Mouse (Mus musculus): Measurements from ENCODE around the gene Slc10a3. TPM values are rescaled to one million over a fixed set of nuclear protein-coding genes. Genes with fewer than 3 reads are reported as not detected.

Gene Slc10a3
- polyA plus RNA-seq, 1 experiment from 2014 or later = 10.1 TPM

GRCm38 (mm10) chrX:74352645-74353466 is 20.3 kb downstream of the Slc10a3 start:
- WGBS = 31% methylated on average over 13 of the region's 13 CpGs
- peak overlapping the region; percentile 35 for H3K27ac ChIP-seq
- ATAC-seq (ENCODE audit: low FRiP score) = peak; percentile 80

GRCm38 (mm10) chrX:74330166-74330930 is 42.8 kb downstream of the Slc10a3 start:
- H3K27ac ChIP-seq = peak overlapping the region; percentile 52
- peaks cover 23% of the 10 kb centered on the region; the same call in 1 of the 2 replicates for H3K36me3 ChIP-seq
- peak overlapping the region; percentile 64 for H3K9ac ChIP-seq
- 38% methylated on average over 2 of the region's 2 CpGs for WGBS
- no peaks in the 10 kb centered on the region for H3K27me3 ChIP-seq
- H3K4me1 ChIP-seq = peaks cover 31% of the 10 kb centered on the region
- no peaks in the 10 kb centered on the region for H3K9me3 ChIP-seq (replicated peaks)
- H3K4me3 ChIP-seq = peak overlapping the region; percentile 53
- ATAC-seq (ENCODE audit: low FRiP score) = no peak
- peak overlapping the region; percentile 59 for H3K4me2 ChIP-seq (replicated peaks)

More at GRCm38 (mm10) chrX:74352645-74353466, 20.3 kb downstream of the Slc10a3 start:
- H3K9ac ChIP-seq = peak overlapping the region; percentile 58
- no peaks in the 10 kb centered on the region for H3K4me1 ChIP-seq
- H3K27me3 ChIP-seq = no peaks in the 10 kb centered on the region
- H3K4me2 ChIP-seq (replicated peaks) = peak overlapping the region; percentile 56
- no peaks in the 10 kb centered on the region for H3K36me3 ChIP-seq
- no peaks in the 10 kb centered on the region for H3K9me3 ChIP-seq (replicated peaks)
- H3K4me3 ChIP-seq = peak overlapping the region; percentile 41

- Histone ChIP-seq H3K9ac (peak overlapping the region; percentile 64), H3K27me3 (no peaks in the 10 kb centered on the region), H3K27ac (peak overlapping the region; percentile 52), H3K4me3 (peak overlapping the region; percentile 53), H3K9me3 (replicated peaks) (no peaks in the 10 kb centered on the region), H3K4me1 (peaks cover 31% of the 10 kb centered on the region), H3K4me2 (replicated peaks) (peak overlapping the region; percentile 59), H3K36me3 (peaks cover 21% of the 10 kb centered on the region; the same call in 1 of the 2 replicates)
- WGBS = 26% methylated on average over 9 of the region's 10 CpGs
- ATAC-seq (ENCODE audit: low FRiP score) = peak; percentile 64
Measured at GRCm38 (mm10) chrX:74329215-74329671, 43.9 kb downstream of the Slc10a3 start.

- WGBS = 16% methylated on average over 26 of the region's 30 CpGs
- H3K36me3 ChIP-seq = peaks cover 16% of the 10 kb centered on the region; the same call in 1 of the 2 replicates
- peak; percentile 94 for ATAC-seq (ENCODE audit: low FRiP score)
Measured at GRCm38 (mm10) chrX:74328725-74329161, 44.4 kb downstream of the Slc10a3 start, which contains the start of gene Plxna3. Plxna3 (plus strand) TSS chrX:74329066.

More at GRCm38 (mm10) chrX:74328725-74329161, 44.4 kb downstream of the Slc10a3 start, which contains the start of gene Plxna3:
- H3K9ac ChIP-seq = peak within 1 kb of the TSS; percentile 64
- H3K4me2 ChIP-seq (replicated peaks) = peak within 1 kb of the TSS; percentile 59
- peak within 1 kb of the TSS; percentile 53 for H3K4me3 ChIP-seq
- H3K27me3 ChIP-seq = no peaks in the 10 kb centered on the region
- peaks cover 28% of the 10 kb centered on the region for H3K4me1 ChIP-seq
- H3K27ac ChIP-seq = peak within 1 kb of the TSS; percentile 87
- no peaks in the 10 kb centered on the region for H3K9me3 ChIP-seq (replicated peaks)

Other genes starting within 250 kb of the Slc10a3 start
- not detected in 2 replicates for gene Opn1mw, start 245.9 kb downstream of the Slc10a3 start, polyA plus RNA-seq (2016; fragmentation: Nextera tagmentation; extraction: Ambion mirVana)
- gene Mecp2, start 238.0 kb downstream of the Slc10a3 start, polyA plus RNA-seq (2016; fragmentation: Nextera tagmentation; extraction: Ambion mirVana) = 14.9 and 16.7 TPM in 2 replicates
- not detected in 2 replicates for gene Tex28, start 205.5 kb downstream of the Slc10a3 start, polyA plus RNA-seq (2016; fragmentation: Nextera tagmentation; extraction: Ambion mirVana)
- gene Tktl1, start 196.1 kb downstream of the Slc10a3 start, polyA plus RNA-seq (2016; fragmentation: Nextera tagmentation; extraction: Ambion mirVana) = 0.10 and 0.18 TPM in 2 replicates
- 253 and 262 TPM in 2 replicates for gene Flna, start 123.5 kb downstream of the Slc10a3 start, polyA plus RNA-seq (2016; fragmentation: Nextera tagmentation; extraction: Ambion mirVana)
- gene Emd, start 118.7 kb downstream of the Slc10a3 start, polyA plus RNA-seq (2016; fragmentation: Nextera tagmentation; extraction: Ambion mirVana) = 17.0 and 18.2 TPM in 2 replicates
- gene Rpl10, start 102.5 kb downstream of the Slc10a3 start, polyA plus RNA-seq (2016; fragmentation: Nextera tagmentation; extraction: Ambion mirVana) = 520 and 550 TPM in 2 replicates
- 80.2 and 85.6 TPM in 2 replicates for gene Taz, start 91.4 kb downstream of the Slc10a3 start, polyA plus RNA-seq (2016; fragmentation: Nextera tagmentation; extraction: Ambion mirVana)
- 6.3 and 6.5 TPM in 2 replicates for gene Dnase1l1, start 91.0 kb downstream of the Slc10a3 start, polyA plus RNA-seq (2016; fragmentation: Nextera tagmentation; extraction: Ambion mirVana)
- gene Atp6ap1, start 76.3 kb downstream of the Slc10a3 start, polyA plus RNA-seq (2016; fragmentation: Nextera tagmentation; extraction: Ambion mirVana) = 140 and 143 TPM in 2 replicates
- gene Gdi1, start 68.4 kb downstream of the Slc10a3 start, polyA plus RNA-seq (2016; fragmentation: Nextera tagmentation; extraction: Ambion mirVana) = 697 and 732 TPM in 2 replicates
- gene Fam50a, start 60.3 kb downstream of the Slc10a3 start, polyA plus RNA-seq (2016; fragmentation: Nextera tagmentation; extraction: Ambion mirVana) = 62.3 and 65.8 TPM in 2 replicates
- 48.6 and 51.8 TPM in 2 replicates for gene Plxna3, start 44.3 kb downstream of the Slc10a3 start, polyA plus RNA-seq (2016; fragmentation: Nextera tagmentation; extraction: Ambion mirVana)
- 90.1 and 94.4 TPM in 2 replicates for gene Lage3, start 19.7 kb downstream of the Slc10a3 start, polyA plus RNA-seq (2016; fragmentation: Nextera tagmentation; extraction: Ambion mirVana)
- 56.7 and 63.1 TPM in 2 replicates for gene Ubl4a, start 131 bp downstream of the Slc10a3 start, polyA plus RNA-seq (2016; fragmentation: Nextera tagmentation; extraction: Ambion mirVana)
- gene Fam3a, start 19.9 kb upstream of the Slc10a3 start, polyA plus RNA-seq (2016; fragmentation: Nextera tagmentation; extraction: Ambion mirVana) = 32.1 and 33.7 TPM in 2 replicates
- 24.2 and 27.7 TPM in 2 replicates for gene Ikbkg, start 19.9 kb upstream of the Slc10a3 start, polyA plus RNA-seq (2016; fragmentation: Nextera tagmentation; extraction: Ambion mirVana)
- 48.8 and 52.9 TPM in 2 replicates for gene G6pdx, start 55.8 kb upstream of the Slc10a3 start, polyA plus RNA-seq (2016; fragmentation: Nextera tagmentation; extraction: Ambion mirVana)
- not detected in 2 replicates for gene Gm6880, start 108.0 kb upstream of the Slc10a3 start, polyA plus RNA-seq (2016; fragmentation: Nextera tagmentation; extraction: Ambion mirVana)
- gene Olfr1326-ps1, start 201.5 kb upstream of the Slc10a3 start, polyA plus RNA-seq (2016; fragmentation: Nextera tagmentation; extraction: Ambion mirVana) = not detected in 2 replicates
- gene Olfr1325, start 219.3 kb upstream of the Slc10a3 start, polyA plus RNA-seq (2016; fragmentation: Nextera tagmentation; extraction: Ambion mirVana) = not detected in 2 replicates

Measured in hindbrain, embryonic 12.5 days (tissue).